Mouse (Mus musculus) small intestine, adult 2 months (tissue): ENCODE data around the gene Adam22.

ENCODE experiments used
- CTCF ChIP-seq: fragments of 200-500 bp; IDR thresholded peaks from 2 replicates; pipeline ENCODE4 v1.5.1; 2012; ENCODE audit warnings: low read depth, mild to moderate bottlenecking, control low read depth, inconsistent platforms, low read length, moderate library complexity, mixed read lengths; ENCODE audit not compliant: insufficient replicate concordance, insufficient read length; ENCODE audit errors: extremely low read depth
- POLR2A ChIP-seq: fragments of 200-500 bp; IDR thresholded peaks from 2 replicates; pipeline ENCODE4 v1.6.1; 2012; ENCODE audit warnings: low read depth, mild to moderate bottlenecking, control low read depth, inconsistent platforms, low read length, moderate library complexity

DNA sequence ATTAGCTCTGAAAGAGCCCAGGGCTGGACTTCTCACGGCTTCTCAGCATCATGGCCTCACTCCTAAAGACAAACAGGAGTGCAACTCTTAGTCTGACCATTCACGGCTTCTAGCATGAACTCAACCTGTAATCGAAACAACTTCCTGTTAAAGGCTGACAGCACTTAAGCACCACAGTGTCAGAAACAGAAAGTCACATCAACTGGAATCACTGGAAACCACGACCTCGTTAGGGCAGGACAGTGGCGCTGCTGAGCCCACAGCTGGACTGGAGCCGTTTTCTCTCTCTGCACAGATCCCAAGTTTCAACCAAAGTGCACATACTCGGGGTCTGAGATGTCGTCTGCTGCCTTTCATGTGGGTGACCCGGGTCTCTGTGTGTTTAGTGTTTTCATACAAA is 18.4 kb downstream of the Adam22 start:
- TF ChIP-seq POLR2A (no peak), CTCF (no peak)
